12 mouse cellular contexts compared by ENCODE assay signal in the genomic region with DNA sequence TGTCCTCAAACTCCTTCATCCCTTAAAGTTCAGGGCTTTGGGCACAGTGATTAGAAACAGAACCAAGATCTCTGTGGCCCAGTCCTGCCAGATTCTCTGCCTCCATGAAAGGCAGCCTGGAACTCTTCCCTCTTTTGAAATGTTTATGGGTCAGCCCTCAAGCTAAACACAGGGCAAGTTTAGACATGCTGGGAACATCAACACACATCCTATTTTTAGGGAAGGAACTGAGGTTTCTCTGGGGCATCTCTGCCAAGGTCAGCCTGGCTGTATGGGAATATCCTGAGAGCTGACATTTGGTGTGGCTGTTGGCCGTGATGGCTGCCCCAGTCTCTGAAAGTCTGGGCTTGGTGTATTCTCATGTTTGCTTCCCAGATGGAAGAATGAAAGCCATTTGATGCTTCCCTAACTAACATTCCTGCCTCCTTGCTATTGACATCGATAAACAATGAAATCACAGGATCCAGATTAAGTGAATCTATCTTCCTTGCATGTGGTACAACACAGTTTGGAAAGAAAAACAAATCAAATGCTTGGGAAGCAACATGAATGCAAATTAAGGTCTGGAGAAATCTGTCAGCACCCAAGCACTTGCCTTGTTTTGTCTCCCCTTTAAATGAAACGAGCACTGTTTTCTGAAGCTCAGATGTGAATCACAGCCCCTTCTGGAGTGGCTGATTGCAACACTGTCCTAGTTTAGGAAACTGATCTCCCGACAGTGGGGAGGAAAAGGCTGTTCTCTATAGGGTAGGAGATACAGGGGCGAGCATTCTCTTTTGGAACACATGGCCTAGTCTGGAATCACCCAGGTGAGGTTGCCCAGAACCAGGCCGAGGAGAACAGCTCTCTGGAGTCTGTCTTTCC. TPM values are rescaled to one million over a fixed set of nuclear protein-coding genes. Genes with fewer than 3 reads are reported as not detected.
DNase-seq lines count a peak whose midpoint lies in the region; ATAC-seq and TF ChIP-seq lines count a peak whose summit lies in the region.
"Had no signal": no experiment of that assay in that cellular context is flagged by ENCODE, and none has a peak within 500 bp of the region (broad histone marks: within the 10 kb centered on the region; RNA-seq: fewer than 3 reads in every experiment).

No protein-coding gene starts in this region.

- no peak for DNase-seq in forebrain, embryonic 14.5 days (ENCODE audit: low spot score)
- DNase-seq in liver, adult 2 months (ENCODE audit: extremely low read depth, low read depth, low spot score) = peak; percentile 16
- no peak for DNase-seq in liver, embryonic 11.5 days (ENCODE audit: low spot score)
- DNase-seq in cerebellum, postnatal 25 days = peak; percentile 71 to 77
- peak; percentile 66 for DNase-seq in skeletal muscle tissue, adult 2 months (ENCODE audit: low read depth, low spot score)
- DNase-seq in thymus, postnatal 14 days = no peak
- DNase-seq: kidney, adult 11 months; liver, embryonic 13.5 days had no signal

- no peaks in the 10 kb centered on the region for H3K27me3 ChIP-seq in forebrain, embryonic 16.5 days (replicated peaks; ENCODE audit: control insufficient read depth, insufficient read depth, low read length)
- no peaks in the 10 kb centered on the region for H3K27me3 ChIP-seq in forebrain, embryonic 14.5 days (replicated peaks; ENCODE audit: control insufficient read depth, insufficient read depth, low read length)
- H3K27me3 ChIP-seq in liver, adult 2 months (ENCODE audit: control insufficient read depth, insufficient read depth, low read length) = no peaks in the 10 kb centered on the region; the same call in 1 of the 2 replicates
- H3K27me3 ChIP-seq in liver, embryonic 11.5 days (replicated peaks; ENCODE audit: control insufficient read depth, insufficient read depth, low read length) = no peaks in the 10 kb centered on the region
- no peaks in the 10 kb centered on the region for H3K27me3 ChIP-seq in intestine, embryonic 16.5 days (replicated peaks; ENCODE audit: control insufficient read depth, insufficient read depth, low read length)
- H3K27me3 ChIP-seq: embryonic facial prominence, embryonic 15.5 days had no signal

- no peaks in the 10 kb centered on the region for H3K9me3 ChIP-seq in forebrain, embryonic 16.5 days (ENCODE audit: control insufficient read depth, low read length)
- H3K9me3 ChIP-seq in forebrain, embryonic 14.5 days (replicated peaks; ENCODE audit: control insufficient read depth, low read length) = no peaks in the 10 kb centered on the region
- no peaks in the 10 kb centered on the region for H3K9me3 ChIP-seq in liver, embryonic 11.5 days (ENCODE audit: control insufficient read depth, low read length)
- H3K9me3 ChIP-seq in intestine, embryonic 16.5 days (ENCODE audit: control insufficient read depth, low read length) = no peaks in the 10 kb centered on the region
- H3K9me3 ChIP-seq: embryonic facial prominence, embryonic 15.5 days; liver, embryonic 13.5 days had no signal

- no peaks in the 10 kb centered on the region for H3K36me3 ChIP-seq in forebrain, embryonic 16.5 days (ENCODE audit: control insufficient read depth, insufficient read depth)
- no peaks in the 10 kb centered on the region for H3K36me3 ChIP-seq in forebrain, embryonic 14.5 days (ENCODE audit: control insufficient read depth, insufficient read depth, low read length)
- H3K36me3 ChIP-seq in liver, adult 2 months (ENCODE audit: control insufficient read depth, insufficient read depth, low read length) = no peaks in the 10 kb centered on the region
- H3K36me3 ChIP-seq in liver, embryonic 11.5 days (ENCODE audit: control insufficient read depth, insufficient read depth, low read length) = no peaks in the 10 kb centered on the region
- H3K36me3 ChIP-seq in intestine, embryonic 16.5 days (ENCODE audit: control insufficient read depth, insufficient read depth, low read length) = no peaks in the 10 kb centered on the region
- H3K36me3 ChIP-seq: embryonic facial prominence, embryonic 15.5 days; liver, embryonic 13.5 days had no signal

- TF ChIP-seq CTCF in liver, adult 2 months (IDR thresholded peaks at IDR 0.05; ENCODE audit: low read depth, low read length) = no peak

- no peak overlapping the region for H3K9ac ChIP-seq in forebrain, embryonic 16.5 days (replicated peaks; ENCODE audit: low read depth, low read length)
- H3K9ac ChIP-seq in forebrain, embryonic 14.5 days (ENCODE audit: low read length) = no peak overlapping the region
- H3K9ac ChIP-seq in liver, adult 2 months (ENCODE audit: low read depth, low read length) = no peak overlapping the region
- no peak overlapping the region for H3K9ac ChIP-seq in liver, embryonic 11.5 days (ENCODE audit: low read depth, low read length)
- H3K9ac ChIP-seq in intestine, embryonic 16.5 days (ENCODE audit: low read depth, low read length) = no peak overlapping the region
- H3K9ac ChIP-seq: embryonic facial prominence, embryonic 15.5 days; liver, embryonic 13.5 days had no signal

- no peak overlapping the region for H3K4me2 ChIP-seq in forebrain, embryonic 16.5 days (ENCODE audit: low read length)
- no peak overlapping the region for H3K4me2 ChIP-seq in forebrain, embryonic 14.5 days (ENCODE audit: low read length)
- no peak overlapping the region for H3K4me2 ChIP-seq in liver, embryonic 11.5 days
- H3K4me2 ChIP-seq in intestine, embryonic 16.5 days (ENCODE audit: low read depth, low read length) = no peak overlapping the region
- H3K4me2 ChIP-seq: embryonic facial prominence, embryonic 15.5 days; heart, embryonic 11.5 days; liver, embryonic 13.5 days had no signal

- peaks cover 6% of the 10 kb centered on the region; the same call in 1 of the 2 replicates for H3K4me1 ChIP-seq in forebrain, embryonic 16.5 days (replicated peaks; ENCODE audit: control insufficient read depth, insufficient read depth, low read length)
- H3K4me1 ChIP-seq in forebrain, embryonic 14.5 days (ENCODE audit: control insufficient read depth, insufficient read depth, low read length) = no peaks in the 10 kb centered on the region
- no peaks in the 10 kb centered on the region for H3K4me1 ChIP-seq in liver, adult 2 months (ENCODE audit: control insufficient read depth, insufficient read depth, low read length)
- no peaks in the 10 kb centered on the region for H3K4me1 ChIP-seq in liver, embryonic 11.5 days (replicated peaks; ENCODE audit: control insufficient read depth, insufficient read depth, low read length)
- H3K4me1 ChIP-seq in intestine, embryonic 16.5 days (ENCODE audit: control insufficient read depth, insufficient read depth, low read length) = no peaks in the 10 kb centered on the region
- H3K4me1 ChIP-seq: embryonic facial prominence, embryonic 15.5 days; liver, embryonic 13.5 days had no signal

- WGBS in forebrain, embryonic 16.5 days = 50% methylated on average over 6 of the region's 6 CpGs
- WGBS in forebrain, embryonic 14.5 days = 65% methylated on average over 6 of the region's 6 CpGs
- 49% methylated on average over 6 of the region's 6 CpGs for WGBS in liver, adult 2 months
- WGBS in liver, embryonic 11.5 days = 48% methylated on average over 6 of the region's 6 CpGs
- WGBS in intestine, embryonic 16.5 days = 47% methylated on average over 6 of the region's 6 CpGs

- H3K27ac ChIP-seq in forebrain, embryonic 16.5 days (ENCODE audit: low read length) = peak overlapping the region; percentile 19; the same call in 1 of the 2 replicates
- H3K27ac ChIP-seq in forebrain, embryonic 14.5 days (ENCODE audit: low read depth, low read length) = no peak overlapping the region
- H3K27ac ChIP-seq in liver, adult 2 months (replicated peaks; ENCODE audit: insufficient read depth, low read depth, low read length) = no peak overlapping the region
- no peak overlapping the region for H3K27ac ChIP-seq in liver, embryonic 11.5 days (ENCODE audit: low read depth, low read length)
- no peak overlapping the region for H3K27ac ChIP-seq in intestine, embryonic 16.5 days (ENCODE audit: low read length)
- H3K27ac ChIP-seq: embryonic facial prominence, embryonic 15.5 days; liver, embryonic 13.5 days had no signal

- no peak for TF ChIP-seq POLR2A in liver, adult 2 months (IDR thresholded peaks at IDR 0.05; ENCODE audit: extremely low read depth, insufficient read depth, low read length)

- 0 out of 2 replicates have a peak, but pooled peaks have one; percentile 38 for ATAC-seq in forebrain, embryonic 16.5 days
- no peak for ATAC-seq in forebrain, embryonic 14.5 days
- no peak for ATAC-seq in liver, embryonic 11.5 days (replicated peaks; ENCODE audit: low FRiP score)
- ATAC-seq in intestine, embryonic 16.5 days = no peak

- no peaks in the 10 kb centered on the region for H3K79me2 ChIP-seq in liver, adult 2 months (ENCODE audit: control insufficient read depth, insufficient read depth, low read length)

- H3K4me3 ChIP-seq in forebrain, embryonic 16.5 days (replicated peaks; ENCODE audit: low read length) = no peak overlapping the region
- H3K4me3 ChIP-seq in forebrain, embryonic 14.5 days (ENCODE audit: low read depth, low read length) = no peak overlapping the region
- no peak overlapping the region for H3K4me3 ChIP-seq in liver, adult 2 months (ENCODE audit: insufficient read depth, low read depth, low read length)
- H3K4me3 ChIP-seq in liver, embryonic 11.5 days (ENCODE audit: low read depth, low read length) = no peak overlapping the region
- H3K4me3 ChIP-seq in intestine, embryonic 16.5 days (ENCODE audit: low read length) = no peak overlapping the region
- H3K4me3 ChIP-seq: embryonic facial prominence, embryonic 15.5 days; liver, embryonic 13.5 days had no signal

RNA-seq across cellular contexts. Expression of a gene that starts 37.7 kb away (rescaled TPM):
- polyA plus RNA-seq in forebrain, embryonic 16.5 days (2015; fragmentation: Nextera tagmentation; extraction: Ambion mirVana) = 77.1 and 85.6 TPM in 2 replicates
- polyA plus RNA-seq in forebrain, embryonic 14.5 days (2014; fragmentation: Nextera tagmentation; extraction: Ambion mirVana) = 69.7 and 70.6 TPM in 2 replicates
- total RNA-seq in liver, adult 2 months (2014; rRNA removed) = 0.18 and 0.20 TPM in 2 replicates
- 0.10 and 0.23 TPM in 2 replicates for polyA plus RNA-seq in liver, adult 2 months (2012; rRNA removed)
- 0.10 and 0.27 TPM in 2 replicates for polyA plus RNA-seq in liver, embryonic 11.5 days (2014; fragmentation: Nextera tagmentation; extraction: Ambion mirVana)
- polyA plus RNA-seq in intestine, embryonic 16.5 days (2015; fragmentation: Nextera tagmentation; extraction: Ambion mirVana) = 1.3 and 1.9 TPM in 2 replicates

Comparison
In these comparisons a context has a peak if more than half of its experiments do, and no peak if none do; other contexts are left out.
1. DNase-seq: peak in liver, adult 2 months (single experiment), cerebellum, postnatal 25 days (2 of 2) and skeletal muscle tissue, adult 2 months (single experiment); none in forebrain, embryonic 14.5 days (single experiment), liver, embryonic 11.5 days (single experiment) and thymus, postnatal 14 days (single experiment).
2. RNA of a gene that starts 37.7 kb away (polyA plus RNA-seq): 77.1 to 85.6 TPM in forebrain, embryonic 16.5 days and 69.7 to 70.6 TPM in forebrain, embryonic 14.5 days; 1.3 to 1.9 TPM in intestine, embryonic 16.5 days, 0.10 to 0.23 TPM in liver, adult 2 months and 0.10 to 0.27 TPM in liver, embryonic 11.5 days; every median in the first group is over 10 times any median in the second.